Mouse (Mus musculus) naive thymus-derived CD4-positive, alpha-beta T cell, adult 2 months (primary cell): ENCODE data around the gene Gpt2.

Experiments
- DNase-seq: peaks from one replicate; pipeline ENCODE4 v3.0.0-alpha.2; 2011; ENCODE audit warnings: low read depth

Gpt2 gene

DNA sequence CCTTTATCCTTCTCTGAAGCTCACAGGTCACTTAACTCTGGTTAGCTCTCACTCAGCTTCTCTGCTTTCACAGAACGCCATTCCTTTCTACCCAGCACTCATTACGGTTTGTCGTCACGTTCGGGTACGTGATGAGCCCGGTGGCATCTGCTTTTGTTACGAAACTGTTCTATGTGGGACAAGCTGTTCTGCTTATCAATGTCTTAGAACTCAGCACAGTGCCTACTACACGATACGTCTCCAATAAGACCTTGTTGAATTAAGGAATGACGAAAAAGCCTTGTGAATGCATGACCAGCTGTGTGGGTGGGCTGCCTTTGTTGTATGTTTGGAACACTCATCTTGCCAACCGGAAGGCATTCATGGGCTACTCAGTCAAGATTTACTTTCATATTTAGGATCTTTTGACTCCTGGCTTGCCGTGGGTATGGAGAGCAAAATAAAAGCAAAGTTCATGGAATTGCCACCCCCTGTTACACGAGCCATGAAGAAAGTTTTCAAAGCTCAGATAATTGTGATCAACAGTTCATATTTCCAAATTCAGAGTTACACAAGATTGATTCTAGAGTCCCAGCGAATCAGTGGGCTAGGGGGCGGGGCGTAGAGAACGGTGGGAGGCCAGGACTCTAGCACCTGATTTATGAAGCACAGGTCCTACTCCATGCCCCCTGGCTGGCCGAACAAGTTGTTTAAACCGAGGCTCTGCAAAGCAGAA is 4.3 kb upstream of the Gpt2 start:
- DNase-seq = no peak

DNA sequence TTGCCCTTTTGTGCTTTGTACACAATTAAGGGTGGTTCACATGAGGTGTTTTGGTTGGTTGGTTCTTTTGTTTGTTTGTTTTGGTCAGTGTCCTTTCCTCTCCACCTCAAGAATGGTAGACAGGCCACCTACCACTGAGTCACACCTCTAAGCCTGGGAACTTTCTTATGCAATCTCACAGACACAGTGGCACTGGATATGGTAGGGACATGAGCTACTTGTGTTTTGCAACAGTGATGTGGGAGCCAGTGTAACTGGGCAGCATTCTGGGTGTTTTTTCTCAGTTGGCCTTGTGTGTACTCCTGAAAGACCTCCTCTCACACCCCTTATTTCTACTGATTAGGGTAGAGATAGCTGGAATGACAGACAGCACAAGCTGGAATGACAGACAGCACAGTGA is 3.7 kb upstream of the Gpt2 start:
- no peak for DNase-seq

DNA sequence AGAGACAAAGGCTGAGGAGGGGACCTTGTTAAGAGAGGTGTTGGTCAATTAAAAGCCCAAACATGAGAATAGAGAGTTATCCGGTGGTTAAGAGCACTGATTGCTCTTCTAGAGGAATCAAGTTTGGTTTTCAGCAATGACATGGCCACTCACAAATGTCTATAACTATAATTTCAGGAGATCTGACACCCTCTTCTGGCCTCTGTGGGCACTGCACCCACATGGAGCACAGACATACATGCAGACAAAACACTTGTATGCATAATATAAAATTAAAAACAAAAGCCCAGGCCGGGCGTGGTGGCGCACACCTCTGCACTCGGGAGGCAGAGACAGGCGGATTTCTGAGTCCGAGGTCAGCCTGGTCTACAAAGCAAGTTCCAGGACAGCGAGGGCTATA is 2.8 kb upstream of the Gpt2 start:
- no peak for DNase-seq

DNA sequence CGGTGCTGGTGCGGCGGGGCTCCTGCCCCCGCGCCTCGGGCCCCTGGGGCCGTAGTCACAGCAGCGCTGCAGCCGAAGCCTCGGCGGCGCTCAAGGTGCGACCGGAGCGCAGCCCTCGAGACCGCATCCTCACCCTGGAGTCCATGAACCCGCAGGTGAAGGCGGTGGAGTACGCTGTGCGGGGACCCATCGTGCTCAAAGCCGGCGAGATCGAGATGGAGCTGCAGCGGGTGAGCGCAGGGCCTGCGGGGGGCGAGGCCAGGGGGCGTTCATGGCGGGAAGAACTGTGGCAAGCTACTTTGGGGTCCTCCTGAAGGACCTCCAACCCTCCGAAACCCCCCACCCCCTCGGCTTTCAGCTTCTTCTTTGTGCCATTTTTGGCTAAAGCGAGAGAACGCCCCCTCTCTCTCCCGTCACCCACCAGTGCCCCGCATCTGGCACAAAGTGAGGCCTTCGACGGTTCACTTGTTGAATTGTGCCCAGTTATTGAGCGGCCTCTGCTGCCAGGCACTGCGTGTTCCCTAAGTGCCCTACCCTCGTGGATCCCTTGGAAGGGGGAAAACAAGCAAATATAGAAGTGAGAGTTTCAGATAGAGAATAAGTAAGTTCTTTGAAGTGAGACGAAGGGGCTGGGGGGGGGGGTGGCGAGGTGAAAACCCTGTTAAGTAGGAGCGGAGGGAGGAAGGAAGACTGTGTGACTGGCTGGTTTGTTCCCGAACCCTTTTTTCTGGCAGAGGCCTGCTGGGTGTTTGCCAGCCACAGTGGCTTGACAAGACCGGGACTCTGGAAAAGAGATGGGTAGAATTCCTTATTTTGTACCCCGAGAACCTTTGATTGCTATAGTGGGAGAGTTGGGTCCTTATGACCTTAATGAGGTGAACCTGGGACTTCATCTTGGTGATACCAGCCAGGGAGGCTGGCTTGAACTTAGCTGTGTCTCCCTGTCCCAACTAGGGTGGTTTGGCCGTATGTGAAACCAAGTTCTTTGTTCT is 860 bp downstream of the Gpt2 start:
- DNase-seq = peak; percentile 9

DNA sequence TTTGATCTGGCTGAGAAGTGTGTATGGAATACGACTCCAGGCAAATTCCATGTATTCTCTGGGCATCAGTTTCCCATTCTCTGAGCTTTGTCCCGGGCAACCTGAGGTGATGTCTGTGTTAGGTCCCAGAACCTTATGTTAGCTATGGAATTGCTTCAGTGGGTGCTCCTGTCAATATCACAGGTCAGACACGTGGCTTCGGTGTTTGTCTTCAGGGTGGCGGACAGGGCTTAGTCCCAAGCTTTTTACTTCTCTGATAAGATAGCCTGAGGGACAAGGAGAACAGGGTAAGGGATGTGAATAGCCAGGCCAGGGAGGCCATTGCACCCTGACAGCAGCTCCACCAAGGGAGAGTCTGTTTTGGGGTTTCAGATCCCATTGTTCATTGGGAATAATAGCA is 3.7 kb downstream of the Gpt2 start:
- no peak for DNase-seq

DNA sequence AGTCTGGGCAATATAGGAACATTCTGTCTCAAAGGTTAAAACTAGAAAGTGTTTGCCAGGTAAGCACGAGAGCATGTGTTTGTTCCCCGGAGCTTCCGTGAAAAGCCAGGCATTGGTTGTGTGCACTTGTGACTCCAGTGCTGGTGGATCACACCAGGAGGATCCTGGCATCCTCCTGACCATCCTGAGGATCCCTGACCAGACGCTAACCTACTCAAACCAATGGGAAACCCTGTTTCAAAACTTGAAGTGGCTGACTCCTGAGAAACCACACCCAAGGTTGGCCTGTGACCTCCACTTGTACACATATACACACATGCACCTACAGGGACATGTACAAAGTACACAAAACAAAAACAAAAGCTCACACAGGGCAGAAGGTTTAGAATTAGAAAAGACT is 4.4 kb downstream of the Gpt2 start:
- no peak for DNase-seq

DNA sequence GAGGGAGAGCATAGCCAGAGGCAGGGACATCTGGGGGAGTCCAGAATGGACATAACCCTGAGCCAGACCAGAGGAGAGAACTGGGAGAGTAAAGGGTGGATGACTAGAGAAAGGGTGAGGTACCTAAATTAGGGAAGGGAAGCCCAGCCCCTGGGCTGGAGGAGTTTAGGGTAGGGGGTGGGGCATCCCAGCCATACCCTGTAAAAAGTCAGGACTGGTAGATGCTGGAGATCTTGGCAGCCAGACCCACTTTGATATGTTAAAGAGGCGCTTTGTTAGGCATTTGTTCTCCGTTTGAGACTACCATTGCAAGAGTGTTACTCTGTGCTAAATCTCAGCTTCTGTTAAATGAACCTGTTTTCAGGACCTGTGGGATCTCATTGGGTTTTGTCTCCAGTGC is 6.2 kb downstream of the Gpt2 start:
- no peak for DNase-seq

DNA sequence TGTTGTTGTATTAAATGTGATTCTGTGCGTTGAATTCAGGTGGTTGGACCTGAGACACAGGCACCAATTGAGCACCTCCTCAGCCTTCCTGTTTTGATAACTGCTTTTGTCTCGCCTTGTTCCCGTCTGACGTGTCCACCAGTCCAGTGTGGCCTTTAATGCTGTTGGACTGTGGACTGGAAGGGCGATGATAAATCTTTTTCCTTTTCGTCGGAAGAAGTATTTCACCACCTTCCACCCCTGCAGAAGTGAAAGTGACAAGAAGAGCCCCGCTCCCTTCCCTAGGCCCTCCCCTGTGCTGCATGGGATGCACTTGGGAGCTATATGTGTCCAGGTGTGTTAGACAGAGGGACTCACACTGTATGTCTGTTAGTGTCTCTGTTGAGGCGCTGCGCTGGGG is 8.1 kb downstream of the Gpt2 start:
- no peak for DNase-seq

DNA sequence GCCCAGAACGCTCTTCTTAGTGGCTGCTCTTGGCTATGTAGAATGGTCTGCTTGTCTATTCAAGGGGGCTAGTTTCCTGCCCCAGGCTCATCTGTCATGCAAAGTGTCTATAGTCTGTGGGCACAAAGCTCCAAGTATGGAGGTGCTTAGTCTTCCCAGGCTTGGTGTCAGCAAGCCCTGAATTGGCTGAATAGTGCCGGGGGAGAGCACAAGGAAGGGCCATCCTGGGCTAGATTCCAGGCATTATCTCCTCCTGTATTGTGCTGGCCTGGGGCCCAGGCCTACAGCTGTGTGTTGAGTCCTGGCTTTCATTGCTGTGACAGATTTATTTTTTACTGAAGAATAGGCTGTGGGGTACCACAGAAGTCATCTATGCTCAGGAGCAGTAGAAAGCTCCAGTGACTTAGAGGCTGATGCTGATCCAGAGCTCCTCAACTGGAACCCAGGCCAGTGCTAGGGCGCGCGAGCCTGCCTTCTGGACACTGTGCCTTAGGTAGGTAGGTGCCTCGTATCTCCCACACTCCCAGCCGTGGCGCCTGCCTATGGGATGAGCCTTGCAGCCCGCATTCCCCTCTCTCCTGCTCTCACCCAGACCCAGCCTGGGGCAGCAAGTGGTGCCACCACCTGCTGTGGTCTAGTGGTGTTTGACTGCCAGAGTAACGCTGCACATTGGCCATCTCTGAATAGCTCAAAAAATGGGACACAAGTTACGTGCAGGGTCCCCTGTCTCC is 8.7 kb downstream of the Gpt2 start:
- DNase-seq = no peak

DNA sequence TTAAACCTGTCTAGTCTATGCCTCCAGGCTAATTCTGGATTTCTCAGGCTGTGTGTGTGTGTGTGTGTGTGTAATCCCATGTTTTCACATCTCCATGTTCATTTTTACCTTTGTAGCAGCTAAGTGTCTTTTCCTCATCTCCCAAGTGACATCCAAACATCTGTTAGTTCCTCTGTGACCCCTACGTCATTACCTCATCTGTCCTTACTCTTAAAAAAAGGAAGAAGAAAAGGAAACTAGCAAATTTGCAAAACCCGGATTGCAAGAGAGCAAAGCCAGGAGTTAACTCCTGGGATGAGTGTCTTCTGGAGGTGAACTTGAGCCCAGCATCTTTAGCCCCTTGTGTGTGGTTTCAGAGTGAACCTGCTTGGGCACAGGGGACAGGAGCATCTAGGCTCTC is 10.0 kb downstream of the Gpt2 start:
- no peak for DNase-seq

DNA sequence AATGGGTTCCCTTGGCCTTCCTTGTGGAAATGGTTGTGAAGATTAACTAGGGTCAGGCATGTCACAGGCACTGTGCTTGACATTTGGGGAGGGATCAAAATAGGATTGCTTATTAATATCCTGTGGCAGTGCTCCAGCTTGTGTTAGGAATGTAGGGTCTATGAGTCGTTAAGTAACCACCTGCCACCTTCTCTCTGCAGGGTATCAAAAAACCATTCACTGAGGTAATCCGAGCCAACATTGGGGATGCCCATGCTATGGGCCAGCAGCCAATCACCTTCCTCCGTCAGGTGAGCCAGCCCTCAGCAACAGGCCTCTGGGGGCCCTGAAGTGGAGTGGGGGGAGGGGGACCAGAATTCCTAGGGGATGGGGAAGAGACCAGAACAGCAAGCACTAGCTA is 10.7 kb downstream of the Gpt2 start:
- DNase-seq = no peak

DNA sequence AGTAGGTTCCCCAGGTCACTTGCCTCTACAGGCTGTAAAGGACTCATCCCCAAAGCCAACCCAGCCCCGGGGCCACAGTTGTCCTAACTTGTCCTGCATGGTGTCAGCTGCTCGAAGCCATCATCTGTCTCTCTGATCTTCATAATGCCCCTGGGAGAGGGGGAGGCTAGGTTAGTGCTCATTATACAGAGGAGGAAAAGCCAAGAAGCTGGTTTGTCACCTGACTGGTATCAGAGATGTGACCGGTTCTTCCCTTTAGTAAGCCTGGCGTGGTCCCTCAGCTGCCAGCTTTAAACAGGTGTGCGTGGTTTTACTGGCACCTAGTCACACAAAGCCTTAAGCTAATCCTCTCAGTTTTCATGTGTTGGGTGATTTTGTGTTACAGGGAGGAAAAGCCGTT is 12.3 kb downstream of the Gpt2 start:
- DNase-seq = no peak

DNA sequence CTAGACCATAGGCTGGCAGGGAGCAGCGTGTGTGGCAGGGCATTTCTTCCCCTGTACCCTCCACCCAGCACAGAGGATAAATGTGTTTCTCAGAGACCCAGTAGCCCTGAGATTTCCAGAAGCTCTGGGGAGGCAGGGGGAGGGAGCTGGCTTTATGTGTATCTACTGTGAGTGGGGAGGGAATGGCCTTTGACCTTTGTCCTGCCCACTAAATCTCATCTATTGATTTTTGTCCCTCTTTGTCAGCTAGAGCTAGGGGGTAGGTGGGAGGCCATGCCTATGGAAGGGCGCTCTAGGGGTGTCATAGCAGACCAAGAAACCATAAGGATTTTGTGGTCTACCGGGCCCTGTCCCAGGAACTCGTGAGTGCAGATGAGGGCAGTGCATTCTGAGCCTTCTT is 14.2 kb downstream of the Gpt2 start:
- DNase-seq = no peak

DNA sequence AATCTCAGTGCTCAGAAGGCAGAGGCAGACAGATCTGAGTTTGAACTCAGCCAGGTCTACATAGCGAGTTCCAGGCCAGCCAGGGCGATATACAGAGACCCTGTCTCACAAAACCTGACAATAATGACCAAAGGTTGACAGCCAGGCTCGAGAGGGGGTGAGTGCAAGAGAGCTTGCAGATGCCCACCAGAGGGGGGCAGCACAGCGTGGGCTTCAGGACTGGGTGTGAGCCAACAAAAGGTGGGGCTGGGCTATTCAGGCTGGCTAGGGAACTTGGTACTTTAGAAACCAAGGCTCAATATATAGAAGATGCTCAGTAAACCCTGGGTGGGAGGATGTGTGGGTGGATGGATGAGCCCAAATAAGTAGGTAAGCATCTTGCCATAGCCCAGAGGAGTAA is 16.3 kb downstream of the Gpt2 start:
- DNase-seq = no peak

DNA sequence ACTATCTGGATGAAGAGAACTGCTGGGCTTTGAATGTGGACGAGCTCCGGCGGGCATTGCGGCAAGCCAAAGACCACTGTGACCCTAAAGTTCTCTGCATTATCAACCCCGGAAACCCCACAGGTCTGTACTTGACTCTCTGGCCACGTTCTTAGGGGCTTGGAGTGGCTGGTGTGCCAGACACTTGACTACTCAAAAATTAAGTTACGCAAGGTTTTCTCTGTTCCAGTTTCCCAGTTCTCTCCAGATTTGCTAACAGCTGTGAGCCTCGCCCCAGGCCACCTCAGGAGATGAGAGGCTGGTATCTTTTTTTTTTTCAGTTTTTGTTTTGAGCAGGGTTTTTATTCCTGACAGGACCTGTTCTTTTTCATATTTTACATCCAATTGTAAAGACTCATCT is 19.9 kb downstream of the Gpt2 start:
- DNase-seq = no peak

DNA sequence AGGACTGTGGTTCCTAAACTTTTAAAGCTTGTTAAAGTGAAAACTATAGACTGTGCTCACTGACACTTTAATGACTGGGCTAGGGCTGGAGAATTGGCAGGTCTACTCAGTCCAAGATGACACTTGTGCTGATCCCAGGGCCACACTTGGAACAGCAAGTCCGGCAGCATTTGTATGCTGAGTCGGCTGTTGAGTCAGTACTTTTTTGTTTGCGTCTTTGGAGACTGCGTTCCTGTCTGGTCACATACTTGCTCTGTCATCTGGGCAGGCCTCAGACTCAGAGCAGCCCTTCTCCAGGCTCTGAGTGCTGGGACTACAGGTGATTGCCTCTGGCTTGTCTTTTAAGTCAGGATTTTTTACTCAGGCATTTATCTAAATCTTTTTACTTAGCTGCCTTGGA is 20.9 kb downstream of the Gpt2 start:
- no peak for DNase-seq

DNA sequence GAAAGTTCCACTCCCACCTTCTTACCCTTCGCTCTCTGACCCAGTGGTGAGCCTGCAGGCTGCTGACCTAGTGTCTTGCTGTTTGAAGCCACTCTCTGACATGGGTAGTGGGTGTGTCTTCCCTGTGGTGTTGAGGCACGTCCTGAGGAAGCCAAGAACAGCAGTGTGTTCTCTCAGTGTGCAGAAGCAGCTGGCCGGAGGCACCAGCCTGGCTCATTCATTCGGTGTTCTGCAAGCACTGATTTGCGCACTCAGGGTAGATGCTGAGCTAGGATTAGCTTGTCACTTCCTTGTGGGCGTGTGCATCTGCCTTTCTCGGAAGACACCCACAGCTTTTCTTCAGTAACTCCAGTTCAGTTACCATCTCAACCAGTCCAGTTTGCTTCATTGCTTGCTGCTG is 23.0 kb downstream of the Gpt2 start:
- no peak for DNase-seq

DNA sequence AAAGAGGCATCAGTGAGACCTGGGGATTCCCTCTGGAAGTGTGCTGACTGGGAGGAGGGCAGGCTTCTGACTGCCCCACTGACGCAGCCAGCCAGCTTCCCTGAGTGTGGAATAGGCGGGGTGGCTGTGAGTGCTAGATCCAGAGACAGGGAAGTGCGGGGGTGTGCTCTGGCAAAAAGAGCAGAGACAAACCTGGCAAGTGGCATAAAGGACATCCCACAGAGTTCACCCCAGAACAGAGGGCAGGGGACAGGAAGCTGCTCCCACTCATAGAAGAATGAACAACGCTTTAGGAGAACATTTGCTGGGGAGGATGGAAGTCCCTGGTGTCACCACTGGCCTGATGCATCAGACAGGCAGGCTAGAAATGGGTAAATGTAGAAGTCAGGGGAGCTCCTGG is 25.0 kb downstream of the Gpt2 start:
- no peak for DNase-seq

DNA sequence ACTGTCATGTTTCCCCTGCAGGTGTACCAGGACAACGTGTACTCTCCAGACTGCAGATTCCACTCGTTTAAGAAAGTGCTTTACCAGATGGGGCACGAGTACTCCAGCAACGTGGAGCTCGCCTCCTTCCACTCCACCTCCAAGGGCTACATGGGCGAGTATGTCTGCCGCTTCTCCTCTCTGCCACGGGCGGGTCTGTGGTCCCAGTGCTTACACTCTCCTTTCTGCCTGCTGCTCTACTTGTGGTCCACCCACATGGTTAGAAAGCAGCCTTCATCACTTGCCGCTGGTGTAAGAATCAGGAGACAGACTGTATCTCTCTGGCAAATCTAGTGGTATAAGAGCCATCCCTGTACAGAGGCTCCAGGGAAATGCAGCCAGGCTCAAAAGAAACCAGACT is 25.6 kb downstream of the Gpt2 start:
- DNase-seq = no peak

DNA sequence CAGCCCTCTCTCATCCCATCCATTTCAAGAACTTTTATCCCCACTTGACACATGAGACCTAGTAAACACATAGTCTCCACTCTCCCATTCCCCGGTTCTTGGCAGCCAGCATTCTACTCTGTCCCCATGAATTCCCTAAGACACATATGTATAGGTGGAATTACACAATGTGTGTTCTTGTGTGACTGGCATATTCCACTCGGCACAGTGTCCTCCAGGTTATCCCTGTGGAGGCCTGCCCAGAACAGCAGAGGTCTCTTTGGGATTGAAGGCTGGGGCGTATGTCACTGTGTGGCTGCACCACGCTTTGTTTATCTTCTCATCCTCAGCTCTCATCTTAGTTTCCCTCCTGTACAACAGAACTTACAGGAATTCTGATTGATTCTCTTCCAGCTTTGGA is 28.2 kb downstream of the Gpt2 start:
- no peak for DNase-seq

DNA sequence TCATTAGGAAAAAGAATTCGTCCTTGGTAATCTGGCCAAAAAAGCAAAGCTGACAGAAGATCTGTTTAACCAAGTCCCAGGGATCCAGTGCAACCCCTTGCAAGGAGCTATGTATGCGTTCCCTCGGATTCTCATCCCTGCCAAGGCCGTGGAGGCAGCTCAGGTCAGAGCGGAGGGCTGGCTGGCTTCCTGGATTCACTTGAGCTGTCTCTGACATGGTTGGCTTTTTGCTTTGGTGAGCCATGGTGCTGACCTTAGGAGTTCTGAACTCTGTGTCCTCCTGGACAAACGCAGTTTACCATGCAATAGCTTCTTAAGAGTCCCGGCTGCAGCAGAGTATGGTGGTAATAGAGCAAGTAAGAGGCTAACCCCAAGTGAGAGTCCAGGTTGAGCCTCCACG is 29.0 kb downstream of the Gpt2 start:
- DNase-seq = no peak

DNA sequence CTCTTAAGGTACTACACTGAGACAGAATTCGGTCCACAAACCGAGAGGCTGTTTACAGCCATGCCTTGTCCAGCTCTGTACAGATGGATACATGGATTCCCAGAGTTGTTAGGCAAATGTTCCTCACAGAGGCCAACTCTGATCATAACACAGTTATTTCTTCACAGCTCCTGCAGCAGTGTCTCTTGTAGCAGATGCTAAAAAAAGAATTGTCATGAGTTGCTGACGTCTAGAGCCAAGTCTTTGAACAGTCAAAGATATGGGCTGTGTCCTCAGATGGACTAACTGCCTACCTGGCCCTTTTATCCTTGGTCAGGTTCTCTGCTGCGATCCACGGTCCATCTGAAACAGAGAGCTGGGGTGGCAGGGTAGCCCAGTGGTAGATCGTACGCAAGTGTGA is 31.7 kb downstream of the Gpt2 start:
- no peak for DNase-seq

DNA sequence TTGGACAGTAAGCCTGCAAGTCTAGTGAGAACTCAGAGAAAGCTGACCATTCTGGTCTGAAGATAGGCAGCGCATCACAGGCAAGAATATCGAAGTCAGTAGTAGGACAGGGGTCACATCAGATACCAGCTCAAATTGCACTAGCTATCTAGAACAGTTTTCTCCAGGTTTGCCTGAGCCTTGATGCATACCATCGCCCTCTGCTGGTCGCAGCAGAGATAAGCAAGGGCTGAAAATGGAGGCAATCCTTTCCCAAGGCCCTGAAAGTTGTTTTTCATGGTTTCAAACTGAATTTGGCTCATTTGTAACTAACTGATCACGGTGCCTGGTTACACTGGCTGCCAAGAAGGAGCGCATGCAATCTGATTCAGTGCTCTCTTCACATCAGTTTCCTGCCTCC is 33.7 kb downstream of the Gpt2 start:
- peak; percentile 76 for DNase-seq
